Mouse (Mus musculus): ENCODE results near the gene Mpp3.

GRCm38 (mm10) chr11:102025354-102025753 is 2.9 kb downstream of the Mpp3 start:
- TF ChIP-seq CTCF (IDR thresholded peaks at IDR 0.05; ENCODE audit: low read depth) = no peak
- no peak for TF ChIP-seq EP300 (IDR thresholded peaks at IDR 0.05; ENCODE audit: low read depth)
